Mouse (Mus musculus): Measurements from ENCODE around the gene Rbp3. TPM values are rescaled to one million over a fixed set of nuclear protein-coding genes. Genes with fewer than 3 reads are reported as not detected.
A peak's percentile ranks its signal among the peaks of the same experiment; 100 is the strongest.

Gene Rbp3
- polyA plus RNA-seq, 1 experiment from 2014 or later: not detected

DNA sequence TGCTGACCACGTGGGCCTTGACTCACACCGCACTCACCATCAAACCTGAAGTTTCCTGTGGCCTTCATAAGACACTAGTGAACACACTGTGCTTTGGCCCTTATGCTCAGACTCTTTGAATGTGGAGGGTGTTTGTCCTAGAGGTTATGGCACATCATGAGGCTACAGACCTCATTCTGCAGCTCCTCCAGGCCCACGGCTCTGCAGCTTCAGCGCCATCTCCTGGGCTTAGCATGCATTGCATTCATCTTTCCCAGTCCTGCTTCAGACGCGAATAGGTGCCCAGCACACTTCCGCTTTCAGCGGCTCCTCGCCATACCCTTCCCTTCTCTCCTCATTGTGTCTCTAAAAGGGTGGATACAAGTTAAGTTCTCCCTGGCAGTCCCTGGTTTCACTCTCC, 14.7 kb upstream of the Rbp3 start:
- Histone ChIP-seq H3K36me3 (no peaks in the 10 kb centered on the region), H3K4me1 (peaks cover 5% of the 10 kb centered on the region; the same call in 1 of the 2 replicates), H3K9ac (replicated peaks) (no peak overlapping the region), H3K9me3 (replicated peaks) (no peaks in the 10 kb centered on the region), H3K4me3 (replicated peaks) (no peak overlapping the region), H3K4me2 (peak overlapping the region; percentile 43), H3K27ac (replicated peaks) (no peak overlapping the region), H3K27me3 (replicated peaks) (peaks cover 3% of the 10 kb centered on the region; the same call in 1 of the 2 replicates)
- WGBS: 23% methylated on average over 9 of the region's 9 CpGs
- peak; percentile 49; the same call in 1 of the 2 replicates for ATAC-seq (ENCODE audit: low FRiP score)

GRCm38 (mm10) chr14:33940739-33941138, 13.1 kb upstream of the Rbp3 start, which contains the start of gene Gdf2:
Gdf2 (plus strand) TSS chr14:33941039.
- no peak for ATAC-seq (ENCODE audit: low FRiP score)
- H3K9me3 ChIP-seq (replicated peaks): no peaks in the 10 kb centered on the region
- H3K4me2 ChIP-seq: no peak within 1 kb of the TSS
- H3K4me3 ChIP-seq (replicated peaks): no peak within 1 kb of the TSS
- H3K36me3 ChIP-seq: no peaks in the 10 kb centered on the region
- WGBS: 73% methylated on average over 8 of the region's 8 CpGs
- H3K9ac ChIP-seq (replicated peaks): no peak within 1 kb of the TSS
- peaks cover 5% of the 10 kb centered on the region; the same call in 1 of the 2 replicates for H3K4me1 ChIP-seq
- no peak within 1 kb of the TSS for H3K27ac ChIP-seq (replicated peaks)
- peaks cover 3% of the 10 kb centered on the region; the same call in 1 of the 2 replicates for H3K27me3 ChIP-seq (replicated peaks)

- Histone ChIP-seq H3K4me1 (peaks cover 5% of the 10 kb centered on the region; the same call in 1 of the 2 replicates), H3K36me3 (no peaks in the 10 kb centered on the region), H3K27ac (replicated peaks) (no peak overlapping the region), H3K9me3 (replicated peaks) (no peaks in the 10 kb centered on the region), H3K27me3 (replicated peaks) (peaks cover 3% of the 10 kb centered on the region; the same call in 1 of the 2 replicates), H3K4me3 (replicated peaks) (no peak overlapping the region), H3K9ac (replicated peaks) (no peak overlapping the region), H3K4me2 (no peak overlapping the region)
- no peak for ATAC-seq (ENCODE audit: low FRiP score)
- WGBS: 87% methylated on average over 5 of the region's 5 CpGs
Measured at GRCm38 (mm10) chr14:33942222-33942621, 11.6 kb upstream of the Rbp3 start.

- no peaks in the 10 kb centered on the region for H3K27me3 ChIP-seq (replicated peaks)
- no peak for ATAC-seq (ENCODE audit: low FRiP score)
Measured at GRCm38 (mm10) chr14:33946125-33946524, 7.7 kb upstream of the Rbp3 start.

GRCm38 (mm10) chr14:33952233-33952981, 1.4 kb upstream of the Rbp3 start:
- Histone ChIP-seq H3K4me2 (no peak overlapping the region), H3K4me1 (no peaks in the 10 kb centered on the region), H3K27me3 (replicated peaks) (no peaks in the 10 kb centered on the region), H3K9ac (replicated peaks) (no peak overlapping the region), H3K4me3 (replicated peaks) (no peak overlapping the region), H3K36me3 (no peaks in the 10 kb centered on the region), H3K27ac (replicated peaks) (no peak overlapping the region), H3K9me3 (replicated peaks) (no peaks in the 10 kb centered on the region)
- no peak for ATAC-seq (ENCODE audit: low FRiP score)
- WGBS: 68% methylated on average over 6 of the region's 6 CpGs

More at GRCm38 (mm10) chr14:33946125-33946524, 7.7 kb upstream of the Rbp3 start:
- Histone ChIP-seq H3K4me3 (replicated peaks) (no peak overlapping the region), H3K9ac (replicated peaks) (no peak overlapping the region), H3K9me3 (replicated peaks) (no peaks in the 10 kb centered on the region), H3K36me3 (no peaks in the 10 kb centered on the region), H3K4me2 (no peak overlapping the region), H3K27ac (replicated peaks) (no peak overlapping the region), H3K4me1 (no peaks in the 10 kb centered on the region)
- 80% methylated on average over 6 of the region's 6 CpGs for WGBS

- Histone ChIP-seq H3K4me2 (no peak overlapping the region), H3K4me3 (replicated peaks) (no peak overlapping the region), H3K27ac (replicated peaks) (no peak overlapping the region), H3K9me3 (replicated peaks) (no peaks in the 10 kb centered on the region), H3K27me3 (replicated peaks) (no peaks in the 10 kb centered on the region), H3K36me3 (no peaks in the 10 kb centered on the region), H3K9ac (replicated peaks) (no peak overlapping the region), H3K4me1 (no peaks in the 10 kb centered on the region)
- no peak for ATAC-seq (ENCODE audit: low FRiP score)
- WGBS: 78% methylated on average over 13 of the region's 13 CpGs
Measured at GRCm38 (mm10) chr14:33956055-33956454, 2.3 kb downstream of the Rbp3 start.

DNA sequence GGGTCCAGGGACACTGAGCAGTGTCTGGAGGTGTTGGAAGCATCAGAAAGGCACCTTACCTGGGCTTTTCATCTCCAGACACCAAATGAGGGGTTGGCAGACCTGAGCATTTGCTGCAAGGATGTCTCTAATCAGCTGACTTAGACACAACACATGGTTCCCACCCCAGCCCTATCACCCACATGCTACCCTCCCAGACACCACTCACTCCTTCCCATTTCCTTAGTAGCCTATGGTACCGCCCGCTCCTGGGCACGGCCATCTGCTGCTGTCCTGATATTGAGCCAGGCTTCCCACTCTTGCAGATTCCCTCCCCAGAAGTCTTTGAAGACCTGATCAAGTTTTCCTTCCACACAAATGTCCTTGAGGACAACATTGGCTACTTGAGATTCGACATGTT, 4.4 kb downstream of the Rbp3 start:
- Histone ChIP-seq H3K9me3 (replicated peaks) (no peaks in the 10 kb centered on the region), H3K36me3 (no peaks in the 10 kb centered on the region), H3K4me2 (no peak overlapping the region), H3K27ac (replicated peaks) (no peak overlapping the region), H3K4me1 (no peaks in the 10 kb centered on the region), H3K9ac (replicated peaks) (no peak overlapping the region), H3K27me3 (replicated peaks) (no peaks in the 10 kb centered on the region), H3K4me3 (replicated peaks) (no peak overlapping the region)
- 94% methylated on average over 4 of the region's 4 CpGs for WGBS
- no peak for ATAC-seq (ENCODE audit: low FRiP score)

DNA sequence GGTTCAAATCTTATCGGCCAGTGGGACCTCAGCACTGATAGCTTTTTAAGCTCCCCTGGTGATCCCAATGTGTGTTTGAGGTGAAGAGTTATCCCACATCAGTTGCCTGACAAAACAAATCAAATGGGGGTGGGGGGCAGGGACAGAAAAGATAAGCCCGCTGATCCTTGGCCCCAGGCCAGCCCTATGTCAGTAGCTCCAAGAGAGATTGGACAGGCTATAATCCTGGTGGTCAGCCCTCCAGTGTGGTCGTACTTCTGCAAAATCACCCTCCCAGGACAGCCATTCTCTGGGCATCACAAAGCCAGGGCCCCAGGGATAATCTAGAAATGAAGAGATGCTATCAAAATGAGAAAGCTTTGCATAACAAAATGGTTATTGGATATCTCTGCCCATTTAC, 5.0 kb downstream of the Rbp3 start:
- H3K9me3 ChIP-seq (replicated peaks): no peaks in the 10 kb centered on the region
- no peak for ATAC-seq (ENCODE audit: low FRiP score)
- no peak overlapping the region for H3K4me2 ChIP-seq
- no peaks in the 10 kb centered on the region for H3K36me3 ChIP-seq
- H3K27ac ChIP-seq (replicated peaks): no peak overlapping the region
- H3K4me1 ChIP-seq: no peaks in the 10 kb centered on the region
- H3K9ac ChIP-seq (replicated peaks): no peak overlapping the region
- no peaks in the 10 kb centered on the region for H3K27me3 ChIP-seq (replicated peaks)
- H3K4me3 ChIP-seq (replicated peaks): no peak overlapping the region
- WGBS: 75% methylated on average over 3 of the region's 3 CpGs

- Histone ChIP-seq H3K4me2 (no peak overlapping the region), H3K4me3 (replicated peaks) (no peak overlapping the region), H3K9ac (replicated peaks) (no peak overlapping the region), H3K9me3 (replicated peaks) (no peaks in the 10 kb centered on the region), H3K27me3 (replicated peaks) (no peaks in the 10 kb centered on the region), H3K36me3 (no peaks in the 10 kb centered on the region), H3K4me1 (no peaks in the 10 kb centered on the region), H3K27ac (replicated peaks) (no peak overlapping the region)
- ATAC-seq (ENCODE audit: low FRiP score): no peak
- WGBS: 16% methylated on average over 9 of the region's 9 CpGs
Measured at GRCm38 (mm10) chr14:33959341-33959740, 5.5 kb downstream of the Rbp3 start.

DNA sequence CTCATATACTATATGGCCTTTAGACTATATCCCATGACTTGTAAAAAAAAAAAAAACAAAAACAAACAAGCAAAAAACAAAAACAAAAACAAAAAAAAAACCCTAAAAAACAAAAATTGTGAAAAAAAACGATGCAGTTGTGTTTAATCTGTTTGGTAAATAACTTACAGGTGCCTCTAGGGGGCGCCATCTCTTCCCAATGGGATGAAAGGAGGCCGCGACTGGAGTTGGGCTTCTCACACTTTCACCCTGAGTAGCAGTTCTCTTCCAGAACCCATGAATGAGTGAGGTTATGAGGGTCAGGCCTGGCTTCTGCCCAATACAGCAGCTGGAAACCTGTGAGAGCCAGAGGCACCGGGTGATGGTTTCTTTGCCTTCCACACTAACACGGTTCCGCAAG, 11.9 kb downstream of the Rbp3 start:
- Histone ChIP-seq H3K4me3 (replicated peaks) (no peak overlapping the region), H3K9ac (replicated peaks) (no peak overlapping the region), H3K9me3 (replicated peaks) (no peaks in the 10 kb centered on the region), H3K27me3 (replicated peaks) (no peaks in the 10 kb centered on the region), H3K4me2 (no peak overlapping the region), H3K36me3 (no peaks in the 10 kb centered on the region), H3K27ac (replicated peaks) (no peak overlapping the region), H3K4me1 (no peaks in the 10 kb centered on the region)
- 67% methylated on average over 7 of the region's 7 CpGs for WGBS
- no peak for ATAC-seq (ENCODE audit: low FRiP score)

DNA sequence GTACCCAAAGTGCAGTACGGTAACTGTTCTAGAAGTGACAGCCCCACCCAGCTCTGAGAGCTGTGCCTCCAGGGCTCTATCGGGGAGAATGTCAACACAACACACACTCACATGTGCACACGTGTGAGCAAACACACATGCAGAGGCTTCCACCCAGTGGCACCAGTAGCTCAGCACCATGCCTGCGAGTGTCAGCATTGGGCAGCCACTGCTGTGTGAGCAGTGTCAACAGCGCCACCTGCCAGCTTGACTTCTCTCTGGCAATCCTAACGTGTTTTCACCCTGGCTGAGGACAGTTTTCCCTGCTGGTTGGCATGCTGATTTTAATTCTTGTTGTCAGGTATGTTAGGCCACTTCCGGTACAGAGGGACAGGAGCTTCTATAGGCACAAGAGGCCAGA, 18.9 kb downstream of the Rbp3 start:
- 52% methylated on average over 7 of the region's 7 CpGs for WGBS

DNA sequence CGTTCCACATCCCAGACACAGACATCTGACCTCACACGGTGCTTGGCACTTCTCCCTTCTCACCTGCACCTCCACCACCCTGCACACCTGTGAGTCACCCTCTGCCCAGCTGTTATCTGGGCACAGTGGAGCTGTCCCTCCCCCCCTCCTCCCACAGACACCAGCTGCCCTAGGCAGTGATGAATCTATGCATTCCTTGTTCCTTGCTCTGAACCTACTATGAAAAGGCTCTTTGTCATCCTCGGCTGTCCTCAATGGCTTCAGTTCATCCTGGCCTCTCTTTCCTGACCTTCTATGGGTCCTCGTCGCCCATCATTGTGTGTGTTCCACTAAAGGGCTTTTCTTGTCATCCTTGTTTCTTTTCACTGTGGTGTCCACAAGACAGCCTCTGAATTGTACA, 20.9 kb downstream of the Rbp3 start:
- H3K4me2 ChIP-seq: no peak overlapping the region
- ATAC-seq (ENCODE audit: low FRiP score): no peak

More for the DNA sequence above, 18.9 kb downstream of the Rbp3 start:
- H3K27me3 ChIP-seq (replicated peaks): no peaks in the 10 kb centered on the region
- H3K4me2 ChIP-seq: no peak overlapping the region
- H3K27ac ChIP-seq (replicated peaks): no peak overlapping the region
- no peak overlapping the region for H3K9ac ChIP-seq (replicated peaks)
- H3K9me3 ChIP-seq (replicated peaks): no peaks in the 10 kb centered on the region
- no peak for ATAC-seq (ENCODE audit: low FRiP score)
- H3K36me3 ChIP-seq: no peaks in the 10 kb centered on the region
- H3K4me3 ChIP-seq (replicated peaks): no peak overlapping the region
- H3K4me1 ChIP-seq: 0 out of 2 replicates have a peak, but pooled peaks cover under 1% of the 10 kb centered on the region

More for the DNA sequence above, 20.9 kb downstream of the Rbp3 start:
- Histone ChIP-seq H3K9me3 (replicated peaks) (no peaks in the 10 kb centered on the region), H3K27me3 (replicated peaks) (peaks cover 5% of the 10 kb centered on the region; the same call in 1 of the 2 replicates), H3K4me1 (peaks cover 14% of the 10 kb centered on the region; the same call in 1 of the 2 replicates), H3K4me3 (replicated peaks) (no peak overlapping the region), H3K9ac (replicated peaks) (no peak overlapping the region), H3K36me3 (no peaks in the 10 kb centered on the region), H3K27ac (replicated peaks) (no peak overlapping the region)
- WGBS: 57% methylated on average over 5 of the region's 5 CpGs
